Mouse (Mus musculus) heart, postnatal 36 days (tissue): ENCODE data around the gene Prl3a1. TPM values are rescaled to one million over a fixed set of nuclear protein-coding genes. Genes with fewer than 3 reads are reported as not detected.

Experiments
- DNase-seq, 2 experiments: peaks; one replicate each; pipeline ENCODE4 v3.0.0; 2021 to 2022
- intact Hi-C: fragments of 180-260 bp; cut with DNase I; formaldehyde crosslinking; loops from one replicate; pipeline ENCODE4 v1.15.1; 2025
- total RNA-seq, 2 experiments: library from RNA; stranded (reverse); gene quantifications; 2 replicates each; pipeline ENCODE4 v1.2.3; 2021

Gene Prl3a1
- not detected for total RNA-seq

DNA sequence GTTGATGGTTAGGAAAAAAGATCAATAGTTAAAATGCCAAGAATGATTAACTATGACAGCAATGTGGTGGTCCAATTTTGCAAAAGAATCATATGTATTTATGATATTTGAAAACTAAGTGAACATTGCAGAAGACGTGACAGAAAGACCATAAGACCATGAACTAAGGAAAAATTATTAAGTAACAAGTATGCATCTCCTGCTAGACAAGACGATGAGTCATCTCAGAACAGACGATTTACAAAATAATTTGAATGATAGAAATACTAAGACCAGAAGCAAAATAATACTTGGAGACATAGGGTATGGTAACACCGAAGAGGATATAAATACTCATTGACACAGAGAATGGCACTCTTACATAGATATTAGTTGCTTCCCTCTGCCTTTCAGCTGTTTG, at the start of gene Prl3a1:
Gene Prl3a1, plus strand, starts transcription at position 301 of the 400 bp plus-strand sequence.
- intact Hi-C loops = no loop called here
- no peak for DNase-seq

GRCm38 (mm10) chr13:27241547-27241946, 17.7 kb upstream of the Prl3a1 start, which contains the start of gene Prl3b1:
TSS of gene Prl3b1 (plus strand) at chr13:27241847.
- DNase-seq = no peak
- intact Hi-C loops = no loop called here

DNA sequence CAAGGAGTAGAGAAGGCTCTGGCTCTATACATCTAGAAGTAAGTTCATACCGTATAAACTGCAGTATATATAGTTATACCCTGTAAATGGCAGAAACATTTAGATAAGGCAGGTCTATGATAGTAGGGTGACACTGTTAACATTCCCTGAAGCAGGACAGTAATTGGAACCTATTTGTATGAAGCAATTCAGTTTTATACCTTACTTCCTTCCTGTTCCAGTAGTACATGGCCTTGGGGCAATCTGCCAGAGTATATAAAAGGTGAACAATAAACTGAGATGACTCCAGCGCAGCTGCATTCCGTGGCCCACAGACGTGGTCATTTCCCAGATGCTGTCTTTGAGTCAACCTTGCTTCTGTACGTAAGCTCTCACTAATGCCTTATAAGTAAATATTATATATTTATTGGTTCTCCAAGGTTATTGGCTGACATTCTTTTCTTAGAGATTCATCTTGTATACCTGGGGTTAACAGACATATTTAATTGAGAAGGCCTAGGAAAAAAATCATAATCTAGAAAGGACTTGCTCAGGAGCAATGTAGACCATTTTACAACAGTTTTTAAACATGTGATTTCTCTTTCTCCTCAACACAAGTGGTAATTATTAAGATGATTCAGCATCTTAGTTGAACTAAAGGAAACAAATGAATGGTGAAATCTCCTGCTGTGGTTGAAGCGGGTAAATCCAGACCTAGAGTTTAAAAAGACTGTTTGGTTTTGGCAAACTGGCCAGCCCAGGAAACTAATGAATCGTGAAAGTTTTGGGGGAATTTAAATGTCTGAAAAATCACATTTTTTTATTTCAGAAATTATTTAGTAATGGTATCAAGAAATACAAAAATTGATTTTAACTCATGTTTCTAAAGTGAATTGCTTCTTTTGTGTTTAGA, 53.3 kb downstream of the Prl3a1 start, which contains the start of gene Prl6a1:
Gene Prl6a1, plus strand, starts transcription at position 294 of the 892 bp plus-strand sequence.
- intact Hi-C loops = no loop called here
- DNase-seq = no peak

Other genes with a start within 250 kb of the Prl3a1 start
- gene Prl, start 201.9 kb upstream of the Prl3a1 start, total RNA-seq = not detected
- not detected for gene Prl3d1, start 165.2 kb upstream of the Prl3a1 start, total RNA-seq
- gene Prl3d2, start 137.7 kb upstream of the Prl3a1 start, total RNA-seq = not detected
- gene Prl3d3, start 102.6 kb upstream of the Prl3a1 start, total RNA-seq = not detected
- not detected for gene Prl3c1, start 62.8 kb upstream of the Prl3a1 start, total RNA-seq
- not detected for gene Prl3b1, start 17.6 kb upstream of the Prl3a1 start, total RNA-seq
- not detected for gene Prl6a1, start 53.2 kb downstream of the Prl3a1 start, total RNA-seq
- gene Prl8a2, start 86.2 kb downstream of the Prl3a1 start, total RNA-seq = not detected
- not detected for gene Prl2b1, start 131.4 kb downstream of the Prl3a1 start, total RNA-seq
- not detected for gene Prl8a6, start 179.3 kb downstream of the Prl3a1 start, total RNA-seq